ENCODE assay signal across 15 mouse cellular contexts in genomic region chr4:141886385-141886968, GRCm38 (mm10). TPM values are rescaled to one million over a fixed set of nuclear protein-coding genes. Genes with fewer than 3 reads are reported as not detected.
DNase-seq lines count a peak whose midpoint lies in the region; ATAC-seq and TF ChIP-seq lines count a peak whose summit lies in the region.
"Had no signal": no experiment of that assay in that cellular context is flagged by ENCODE, and none has a peak within 500 bp of the region (broad histone marks: within the 10 kb centered on the region; RNA-seq: fewer than 3 reads in every experiment).

No protein-coding gene starts in this region.

- TF ChIP-seq EP300 in liver, embryonic 14.5 days (IDR thresholded peaks at IDR 0.05; ENCODE audit: low read depth): no peak

- DNase-seq in hindbrain, embryonic 10.5 days (ENCODE audit: low spot score): no peak
- DNase-seq in hindbrain, embryonic 11.5 days (ENCODE audit: low spot score): no peak
- no peak for DNase-seq in liver, embryonic 14.5 days (ENCODE audit: low read depth in 3 of 3, low spot score in 3 of 3)
- no peak for DNase-seq in liver
- peak; percentile 49 for DNase-seq in embryonic facial prominence, embryonic 14.5 days (ENCODE audit: low spot score)
- DNase-seq in limb, embryonic 14.5 days (ENCODE audit: low spot score): peak; percentile 17
- DNase-seq in left cerebral cortex, adult 8-10 months (ENCODE audit: low spot score in 2 of 2): no peak
- no peak for DNase-seq in spleen, adult 12 weeks (ENCODE audit: low spot score)
- DNase-seq: cerebellum, adult 8-10 months had no signal

- ATAC-seq in hindbrain, embryonic 11.5 days (ENCODE audit: low FRiP score): no peak
- no peak for ATAC-seq in liver, embryonic 14.5 days (ENCODE audit: insufficient read depth)
- ATAC-seq in embryonic facial prominence, embryonic 14.5 days (ENCODE audit: low read depth): peak; percentile 78; the same call in 1 of the 2 replicates
- ATAC-seq in limb, embryonic 14.5 days (ENCODE audit: low FRiP score, low read depth): peak; percentile 68
- ATAC-seq: inflammation-experienced regulatory T-cells, adult 6 months; midbrain, embryonic 15.5 days; Patski had no signal

- H3K27ac ChIP-seq in hindbrain, embryonic 10.5 days: peak overlapping the region; percentile 9; the same call in 1 of the 2 replicates
- no peak overlapping the region for H3K27ac ChIP-seq in hindbrain, embryonic 11.5 days (ENCODE audit: low read depth, low read length)
- H3K27ac ChIP-seq in liver, embryonic 14.5 days: no peak overlapping the region
- no peak overlapping the region for H3K27ac ChIP-seq in embryonic facial prominence, embryonic 14.5 days (replicated peaks; ENCODE audit: low read depth, low read length)
- no peak overlapping the region for H3K27ac ChIP-seq in limb, embryonic 14.5 days (replicated peaks; ENCODE audit: low read depth, low read length)
- H3K27ac ChIP-seq: layer of hippocampus, adult 2 months; midbrain, embryonic 15.5 days had no signal

- H3K27me3 ChIP-seq in hindbrain, embryonic 10.5 days (ENCODE audit: insufficient read depth, poor library complexity, severe bottlenecking): no peaks in the 10 kb centered on the region
- no peaks in the 10 kb centered on the region for H3K27me3 ChIP-seq in hindbrain, embryonic 11.5 days (ENCODE audit: control insufficient read depth, insufficient read depth, low read length)
- H3K27me3 ChIP-seq in liver, embryonic 14.5 days (ENCODE audit: control insufficient read depth, insufficient read depth, low read length): no peaks in the 10 kb centered on the region
- no peaks in the 10 kb centered on the region for H3K27me3 ChIP-seq in embryonic facial prominence, embryonic 14.5 days (replicated peaks; ENCODE audit: control insufficient read depth, insufficient read depth, low read length)
- H3K27me3 ChIP-seq in limb, embryonic 14.5 days (ENCODE audit: control insufficient read depth, insufficient read depth, low read length): no peaks in the 10 kb centered on the region
- H3K27me3 ChIP-seq: midbrain, embryonic 15.5 days; Patski had no signal

- no peak overlapping the region for H3K4me3 ChIP-seq in hindbrain, embryonic 10.5 days
- H3K4me3 ChIP-seq in hindbrain, embryonic 11.5 days (ENCODE audit: low read depth, low read length): no peak overlapping the region
- H3K4me3 ChIP-seq in liver, embryonic 14.5 days (ENCODE audit: insufficient read depth in 1 of 2, low read depth in 2 of 2, low read length in 2 of 2): no peak overlapping the region
- no peak overlapping the region for H3K4me3 ChIP-seq in embryonic facial prominence, embryonic 14.5 days (ENCODE audit: low read depth, low read length)
- H3K4me3 ChIP-seq in limb, embryonic 14.5 days (replicated peaks; ENCODE audit: low read length): no peak overlapping the region
- H3K4me3 ChIP-seq: layer of hippocampus, adult 2 months; midbrain, embryonic 15.5 days had no signal

- TF ChIP-seq CTCF in liver, embryonic 14.5 days (IDR thresholded peaks at IDR 0.05; ENCODE audit: low read depth): 0 out of 2 replicates have a peak, but pooled peaks have one; percentile 10

- peaks cover 19% of the 10 kb centered on the region for H3K4me1 ChIP-seq in hindbrain, embryonic 10.5 days (replicated peaks)
- no peaks in the 10 kb centered on the region for H3K4me1 ChIP-seq in hindbrain, embryonic 11.5 days (replicated peaks; ENCODE audit: control insufficient read depth, insufficient read depth, low read length)
- peaks cover 0 to 2% of the 10 kb centered on the region in 2 experiments; a peak in 2 of 4 replicates for H3K4me1 ChIP-seq in liver, embryonic 14.5 days (replicated peaks; ENCODE audit: control insufficient read depth in 2 of 2, insufficient read depth in 2 of 2, low read length in 1 of 2)
- no peaks in the 10 kb centered on the region for H3K4me1 ChIP-seq in embryonic facial prominence, embryonic 14.5 days (ENCODE audit: control insufficient read depth, insufficient read depth, low read length)
- peaks cover 6% of the 10 kb centered on the region; the same call in 1 of the 2 replicates for H3K4me1 ChIP-seq in limb, embryonic 14.5 days (ENCODE audit: control insufficient read depth, insufficient read depth, low read length)
- H3K4me1 ChIP-seq: midbrain, embryonic 15.5 days had no signal

- TF ChIP-seq POLR2A in limb, embryonic 14.5 days (IDR thresholded peaks at IDR 0.05; ENCODE audit: borderline replicate concordance, extremely low read depth, insufficient read depth, insufficient read length): no peak

- H3K9ac ChIP-seq in hindbrain, embryonic 11.5 days (ENCODE audit: low read depth, low read length): no peak overlapping the region
- no peak overlapping the region for H3K9ac ChIP-seq in liver, embryonic 14.5 days (replicated peaks)
- H3K9ac ChIP-seq in embryonic facial prominence, embryonic 14.5 days (ENCODE audit: low read depth, low read length): no peak overlapping the region
- no peak overlapping the region for H3K9ac ChIP-seq in limb, embryonic 14.5 days (ENCODE audit: low read depth, low read length, severe bottlenecking)
- H3K9ac ChIP-seq: midbrain, embryonic 15.5 days had no signal

- H3K36me3 ChIP-seq in hindbrain, embryonic 10.5 days: no peaks in the 10 kb centered on the region
- no peaks in the 10 kb centered on the region for H3K36me3 ChIP-seq in hindbrain, embryonic 11.5 days (ENCODE audit: control insufficient read depth, insufficient read depth, low read length)
- no peaks in the 10 kb centered on the region for H3K36me3 ChIP-seq in liver, embryonic 14.5 days (replicated peaks; ENCODE audit: control insufficient read depth, insufficient read depth, low read depth)
- no peaks in the 10 kb centered on the region for H3K36me3 ChIP-seq in embryonic facial prominence, embryonic 14.5 days (ENCODE audit: control insufficient read depth, insufficient read depth, low read length)
- H3K36me3 ChIP-seq in limb, embryonic 14.5 days (ENCODE audit: control insufficient read depth, insufficient read depth, low read length): no peaks in the 10 kb centered on the region
- H3K36me3 ChIP-seq: midbrain, embryonic 15.5 days had no signal

- WGBS in hindbrain, embryonic 10.5 days: 42% methylated on average over 6 of the region's 6 CpGs
- 58% methylated on average over 6 of the region's 6 CpGs for WGBS in hindbrain, embryonic 11.5 days
- 24% methylated on average over 6 of the region's 6 CpGs for WGBS in liver, embryonic 14.5 days (ENCODE audit: insufficient replicate concordance)
- 43% methylated on average over 6 of the region's 6 CpGs for WGBS in embryonic facial prominence, embryonic 14.5 days
- 38% methylated on average over 5 of the region's 6 CpGs for WGBS in limb, embryonic 14.5 days

- no peak overlapping the region for H3K4me2 ChIP-seq in hindbrain, embryonic 11.5 days (replicated peaks; ENCODE audit: low read depth, low read length)
- no peak overlapping the region for H3K4me2 ChIP-seq in liver, embryonic 14.5 days (ENCODE audit: low read depth)
- H3K4me2 ChIP-seq in embryonic facial prominence, embryonic 14.5 days (ENCODE audit: low read depth, low read length): no peak overlapping the region
- H3K4me2 ChIP-seq in limb, embryonic 14.5 days (replicated peaks; ENCODE audit: low read depth, low read length, severe bottlenecking): no peak overlapping the region
- H3K4me2 ChIP-seq: midbrain, embryonic 15.5 days had no signal

- H3K9me3 ChIP-seq in hindbrain, embryonic 10.5 days: no peaks in the 10 kb centered on the region
- no peaks in the 10 kb centered on the region for H3K9me3 ChIP-seq in hindbrain, embryonic 11.5 days (ENCODE audit: control insufficient read depth, low read length)
- no peaks in the 10 kb centered on the region for H3K9me3 ChIP-seq in liver, embryonic 14.5 days (ENCODE audit: control insufficient read depth, low read length)
- no peaks in the 10 kb centered on the region for H3K9me3 ChIP-seq in embryonic facial prominence, embryonic 14.5 days (ENCODE audit: control insufficient read depth, low read length)
- no peaks in the 10 kb centered on the region for H3K9me3 ChIP-seq in limb, embryonic 14.5 days (ENCODE audit: control insufficient read depth, low read length)
- H3K9me3 ChIP-seq: midbrain, embryonic 15.5 days had no signal

RNA-seq across cellular contexts. Expression of gene Efhd2, which starts 11.8 kb away (rescaled TPM):
- 51.4 and 61.3 TPM in 2 replicates for polyA plus RNA-seq in hindbrain, embryonic 10.5 days (2016; fragmentation: Nextera tagmentation; extraction: Ambion mirVana)
- polyA plus RNA-seq in hindbrain, embryonic 11.5 days (2014; fragmentation: Nextera tagmentation; extraction: Ambion mirVana): 25.0 and 26.1 TPM in 2 replicates
- polyA plus RNA-seq in liver, embryonic 14.5 days (2012; rRNA removed): 25.9 and 26.5 TPM in 2 replicates
- 23.4 and 26.2 TPM in 2 replicates for polyA plus RNA-seq in liver, embryonic 14.5 days (2014; fragmentation: Nextera tagmentation; extraction: Ambion mirVana)
- 61.6 and 62.1 TPM in 2 replicates for polyA plus RNA-seq in embryonic facial prominence, embryonic 14.5 days (2014; fragmentation: Nextera tagmentation; extraction: Ambion mirVana)
- polyA plus RNA-seq in limb, embryonic 14.5 days (2012; rRNA removed): 57.8 and 71.4 TPM in 2 replicates
- 45.7 and 49.8 TPM in 2 replicates for polyA plus RNA-seq in limb, embryonic 14.5 days (2014; fragmentation: Nextera tagmentation; extraction: Ambion mirVana)
- 100 to 1,000 TPM; 257 to 276 (median 261) TPM for total RNA-seq in left cerebral cortex, adult 8-10 months (2022)

RNA-seq across cellular contexts. Expression of gene Ctrc, which starts 40.3 kb away (rescaled TPM):
- not detected in 2 replicates for polyA plus RNA-seq in hindbrain, embryonic 10.5 days (2016; fragmentation: Nextera tagmentation; extraction: Ambion mirVana)
- not detected in 2 replicates for polyA plus RNA-seq in hindbrain, embryonic 11.5 days (2014; fragmentation: Nextera tagmentation; extraction: Ambion mirVana)
- not detected in 2 replicates for polyA plus RNA-seq in liver, embryonic 14.5 days (2012; rRNA removed)
- not detected in 2 replicates for polyA plus RNA-seq in liver, embryonic 14.5 days (2014; fragmentation: Nextera tagmentation; extraction: Ambion mirVana)
- polyA plus RNA-seq in embryonic facial prominence, embryonic 14.5 days (2014; fragmentation: Nextera tagmentation; extraction: Ambion mirVana): not detected in 2 replicates
- 0.08 TPM in 1 of 2 replicates, not detected in the other for polyA plus RNA-seq in limb, embryonic 14.5 days (2012; rRNA removed)
- not detected in 2 replicates for polyA plus RNA-seq in limb, embryonic 14.5 days (2014; fragmentation: Nextera tagmentation; extraction: Ambion mirVana)
- total RNA-seq in left cerebral cortex, adult 8-10 months (2022): not detected
- total RNA-seq: layer of hippocampus, adult 2 months; left cerebral cortex, postnatal 36 days had no signal
- polyA plus RNA-seq: inflammation-experienced regulatory T-cells, adult 6 months; midbrain, embryonic 15.5 days; neural tube, embryonic 14.5 days; Patski had no signal

Comparison
In these comparisons a context has a peak if more than half of its experiments do, and no peak if none do; other contexts are left out.
1. DNase-seq: peak in embryonic facial prominence, embryonic 14.5 days (single experiment) and limb, embryonic 14.5 days (single experiment); none in hindbrain, embryonic 10.5 days (single experiment), hindbrain, embryonic 11.5 days (single experiment), liver, embryonic 14.5 days (0 of 3), liver (single experiment), left cerebral cortex, adult 8-10 months (0 of 2) and spleen, adult 12 weeks (single experiment).
2. ATAC-seq: peak in embryonic facial prominence, embryonic 14.5 days (single experiment) and limb, embryonic 14.5 days (single experiment); none in hindbrain, embryonic 11.5 days (single experiment) and liver, embryonic 14.5 days (single experiment).